Mouse (Mus musculus) embryo, embryonic 10 days (tissue): ENCODE data around the gene Trim16.

Experiments used
- DNase-seq: peaks from one replicate; pipeline ENCODE4 v3.0.0-alpha.2; 2015; ENCODE audit warnings: low spot score

The Trim16 gene

GRCm38 (mm10) chr11:62830387-62830786 lies 10.4 kb downstream of the Trim16 start:
- no peak for DNase-seq

- no peak for DNase-seq
Measured at GRCm38 (mm10) chr11:62831906-62832305, 11.9 kb downstream of the Trim16 start.

DNA sequence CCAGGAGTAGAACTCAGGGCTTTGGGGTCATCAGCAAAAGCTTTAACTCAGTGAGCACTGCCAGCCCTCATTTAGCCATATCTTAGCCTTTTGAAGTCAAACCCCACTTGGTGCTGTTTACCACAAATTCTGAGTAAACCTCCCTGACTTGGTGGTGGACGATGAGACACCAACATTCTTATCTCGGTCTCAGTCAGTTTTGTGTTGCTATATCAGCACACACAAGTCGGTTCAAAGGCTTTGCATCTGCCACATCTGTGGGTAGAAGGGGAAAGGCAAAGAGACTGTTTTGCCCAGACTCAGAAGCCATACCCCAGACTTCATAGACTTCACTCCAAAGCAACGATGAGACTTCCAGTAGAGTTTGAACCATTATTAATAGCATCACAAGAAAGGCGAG lies 24.5 kb downstream of the Trim16 start:
- no peak for DNase-seq

DNA sequence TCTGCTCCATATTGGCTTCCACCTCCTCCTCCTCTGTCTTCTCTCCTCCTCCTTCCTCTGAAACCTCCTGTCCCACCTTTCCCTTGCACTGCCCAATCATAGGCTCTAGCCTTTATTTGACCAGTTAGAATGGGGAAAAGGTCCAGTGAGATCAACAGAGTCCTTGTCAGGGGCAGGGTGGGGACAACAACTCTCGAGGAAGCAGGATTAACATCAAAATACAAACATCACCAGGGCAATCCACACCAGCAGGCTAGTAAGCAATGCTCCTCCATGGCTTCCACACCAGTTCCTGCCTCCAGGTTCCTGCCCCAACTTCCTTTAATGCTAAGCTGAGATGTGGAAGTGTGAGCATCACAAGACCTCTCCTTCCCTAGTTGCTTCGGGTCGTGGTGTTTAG lies 25.7 kb downstream of the Trim16 start:
- DNase-seq: no peak

DNA sequence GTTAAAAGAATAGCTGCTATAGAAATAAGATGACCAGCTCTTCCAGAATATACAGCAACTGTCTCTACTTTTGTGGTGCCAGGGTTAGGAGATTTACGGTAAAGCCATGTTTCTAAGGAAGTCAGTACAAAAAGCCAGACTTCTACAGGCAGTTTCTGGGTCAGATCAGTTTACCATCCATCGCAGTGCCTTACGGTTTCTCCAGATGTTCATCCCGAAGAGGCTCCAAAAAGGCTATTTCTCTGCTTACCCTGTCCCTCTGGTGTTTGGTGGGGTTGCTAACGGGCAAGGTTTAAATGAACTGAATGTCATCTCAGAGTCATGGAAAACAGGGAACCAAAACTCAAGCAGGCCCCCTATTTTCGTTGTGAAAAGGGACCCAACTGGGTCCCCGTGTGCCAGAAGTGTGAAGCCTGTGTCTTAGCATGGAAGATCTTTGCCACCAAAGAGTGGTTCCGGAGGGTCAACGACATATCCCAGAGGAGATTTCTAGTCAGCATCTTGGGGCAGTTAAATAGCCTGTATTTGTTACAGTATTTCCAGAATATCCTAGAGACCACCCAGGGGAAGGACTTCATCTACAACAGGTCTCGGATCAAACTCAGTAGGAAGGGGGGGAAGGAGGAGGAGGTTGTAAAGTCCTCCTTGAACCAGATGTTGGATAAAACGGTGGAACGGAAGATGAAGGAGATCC lies 27.1 kb downstream of the Trim16 start, which contains the start of gene Fbxw10:
TSS of gene Fbxw10 (plus strand) at position 109 of the 694 bp plus-strand sequence.
- DNase-seq: peak; percentile 82

GRCm38 (mm10) chr11:62847655-62848191 lies 27.7 kb downstream of the Trim16 start:
- no peak for DNase-seq

DNA sequence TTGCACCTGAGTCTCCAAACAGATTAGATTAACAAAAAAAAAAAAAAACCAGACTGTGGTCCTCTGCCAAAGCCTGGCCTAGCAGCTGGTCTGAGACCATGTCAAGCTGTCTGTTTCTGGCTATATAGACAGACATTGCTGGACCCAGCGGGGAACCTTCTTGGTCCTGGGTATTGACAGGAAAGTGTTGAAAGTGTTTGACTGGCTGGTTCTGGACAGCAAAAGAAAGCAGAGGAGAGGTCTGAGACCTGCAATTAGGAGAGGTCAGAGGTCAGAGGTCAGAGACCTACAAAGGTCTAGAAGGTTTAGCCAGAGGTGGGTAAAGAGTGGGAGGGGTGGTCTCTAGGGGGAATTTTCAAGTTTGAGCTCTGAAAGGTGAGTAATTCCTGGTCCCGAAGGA lies 28.3 kb downstream of the Trim16 start:
- DNase-seq: peak; percentile 62

DNA sequence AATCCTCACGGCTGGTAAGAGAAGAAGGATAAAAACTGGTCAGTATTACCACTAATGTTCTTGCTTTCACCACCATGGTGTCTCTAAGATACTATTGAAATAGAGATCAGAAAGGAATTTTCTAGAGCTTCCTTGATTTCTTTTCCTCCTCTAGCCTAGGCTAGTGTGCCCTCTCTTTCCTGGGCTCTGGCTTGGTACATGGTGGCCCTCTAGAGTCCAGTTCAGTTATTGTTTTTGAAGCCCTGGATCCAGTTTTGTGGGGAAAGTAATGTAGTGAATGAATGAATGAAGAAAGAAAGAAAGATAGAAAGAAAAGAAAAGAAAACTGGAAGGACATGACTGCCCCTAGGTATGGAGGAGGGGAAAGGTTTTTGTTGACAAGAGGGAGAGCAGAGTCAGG lies 31.2 kb downstream of the Trim16 start:
- peak; percentile 50 for DNase-seq

DNA sequence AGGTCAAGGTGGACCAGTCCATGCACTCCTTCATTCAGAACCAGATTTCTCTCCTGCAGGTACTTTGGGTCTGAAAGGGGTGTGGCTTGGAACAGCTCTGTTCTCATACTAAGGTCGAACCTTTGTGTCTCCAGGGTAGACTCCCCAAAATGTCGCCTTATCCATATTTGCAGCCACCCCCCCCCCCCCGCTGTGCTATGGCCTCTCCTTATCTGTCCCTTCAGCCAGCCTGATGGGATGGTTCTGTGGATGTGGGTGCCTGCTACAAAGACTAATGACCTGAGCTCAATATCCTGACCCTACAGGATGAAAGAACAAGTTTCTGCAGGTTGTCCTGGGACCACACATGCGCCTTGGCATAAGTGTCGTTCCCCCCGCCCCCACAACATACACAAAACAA lies 33.3 kb downstream of the Trim16 start:
- no peak for DNase-seq

DNA sequence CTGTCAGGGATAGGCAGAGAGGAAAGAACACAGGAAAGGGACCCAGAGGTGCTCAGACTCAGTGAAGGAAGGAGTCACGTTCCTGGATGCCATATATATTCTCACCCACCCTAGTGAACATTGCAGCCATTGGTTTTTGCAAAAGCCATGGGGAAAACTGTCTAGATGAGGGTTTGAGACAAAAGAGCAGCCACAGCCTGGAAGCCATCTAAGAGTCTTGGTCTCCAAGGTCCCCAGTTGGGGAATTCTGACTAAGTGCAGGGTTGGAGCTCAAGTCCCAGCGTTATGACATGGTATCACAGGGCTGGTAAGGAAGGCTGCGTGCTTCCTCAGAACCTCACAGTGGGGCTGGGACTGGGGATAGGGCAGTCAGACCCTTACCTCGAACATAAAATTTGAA lies 45.5 kb downstream of the Trim16 start:
- DNase-seq: no peak

DNA sequence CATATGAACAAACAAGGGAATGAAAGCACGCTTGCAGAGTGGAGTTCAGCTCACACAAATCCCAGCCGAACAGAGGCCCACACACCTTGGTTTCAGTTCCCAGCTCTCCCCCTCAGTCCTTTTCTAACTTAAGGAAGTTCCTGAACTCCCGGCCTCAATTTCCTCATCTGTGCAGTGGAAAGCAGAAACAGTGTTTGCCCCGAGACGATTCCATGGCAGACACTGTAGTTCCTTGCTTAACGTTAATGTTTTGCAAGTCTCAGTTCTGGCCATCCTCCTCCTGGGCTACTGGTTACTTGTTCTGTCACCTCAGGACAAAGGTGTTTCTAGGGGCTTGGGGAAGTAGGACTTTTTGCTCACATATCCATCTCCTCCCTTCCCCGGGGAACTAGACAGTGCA lies 46.7 kb downstream of the Trim16 start:
- DNase-seq: no peak

GRCm38 (mm10) chr11:62869201-62869600 lies 49.2 kb downstream of the Trim16 start:
- no peak for DNase-seq

DNA sequence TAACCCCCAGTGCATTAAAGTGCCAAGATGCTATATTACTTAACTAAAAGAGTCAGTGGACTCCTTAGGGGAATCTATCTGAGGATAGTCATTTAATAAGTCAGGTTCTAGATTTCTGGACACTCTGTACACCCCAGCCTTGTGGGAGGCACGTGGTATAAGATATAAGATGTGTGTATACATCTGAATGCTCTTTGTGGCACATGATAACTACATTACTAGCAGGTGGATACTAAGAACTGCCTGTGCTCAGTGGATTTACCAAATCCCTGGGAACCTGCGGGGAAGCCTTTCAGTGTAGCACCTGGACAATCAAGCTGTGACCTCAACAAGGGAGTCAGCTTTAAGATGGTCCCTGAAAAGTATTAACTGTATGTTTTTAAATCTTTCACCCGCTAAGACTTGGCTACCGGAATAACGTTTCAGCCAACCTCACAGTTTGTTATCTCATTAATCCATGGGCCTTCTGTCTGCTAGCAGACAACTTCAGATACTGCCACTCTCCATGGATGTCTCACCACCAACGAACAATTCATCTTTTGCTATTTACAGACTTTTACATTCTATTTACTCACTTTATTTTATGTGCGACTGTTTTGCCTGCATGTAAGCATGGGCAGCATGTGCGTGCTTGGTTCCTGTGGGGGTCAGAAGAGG lies 49.8 kb downstream of the Trim16 start:
- no peak for DNase-seq

GRCm38 (mm10) chr11:62873479-62873878 lies 53.4 kb downstream of the Trim16 start:
- no peak for DNase-seq

DNA sequence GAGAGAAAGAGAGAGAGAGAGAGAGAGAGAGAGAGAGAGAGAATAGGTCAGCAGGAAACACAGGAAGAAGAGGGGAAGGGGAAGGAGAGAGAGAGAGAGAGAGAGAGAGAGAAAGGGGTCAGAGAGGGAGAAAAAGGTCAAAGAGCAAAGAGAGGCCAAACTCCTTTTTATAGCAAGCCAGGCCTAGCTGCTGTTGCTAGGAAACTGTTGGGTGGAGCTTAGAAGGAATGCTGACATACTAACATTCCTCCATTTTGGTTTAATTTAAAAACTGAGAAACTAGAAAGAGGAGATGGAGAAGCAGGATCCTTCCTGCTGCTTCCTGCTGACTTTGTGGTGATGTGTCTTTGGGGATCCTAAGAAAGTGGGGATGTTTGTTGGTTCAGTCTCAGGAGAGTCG lies 55.7 kb downstream of the Trim16 start:
- DNase-seq: peak; percentile 31

DNA sequence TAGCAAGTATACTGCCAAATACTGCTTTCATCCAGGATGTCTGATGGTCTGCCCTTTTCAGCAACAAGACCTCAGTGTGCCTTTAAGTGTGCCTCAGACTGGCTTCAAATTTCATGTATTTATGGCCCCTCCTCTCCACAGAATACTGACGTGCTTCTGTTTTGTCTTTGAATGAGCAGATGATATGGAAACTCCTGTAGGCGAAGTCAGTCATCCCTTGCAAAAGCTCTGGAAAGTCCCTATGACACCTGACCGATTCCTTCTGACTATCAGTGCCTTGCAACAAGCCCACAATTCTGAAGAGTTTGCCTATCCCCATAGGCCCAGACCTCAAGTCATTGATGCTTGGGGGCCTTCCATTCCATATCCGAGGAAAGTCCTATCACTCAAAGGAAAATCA lies 56.4 kb downstream of the Trim16 start:
- DNase-seq: no peak

DNA sequence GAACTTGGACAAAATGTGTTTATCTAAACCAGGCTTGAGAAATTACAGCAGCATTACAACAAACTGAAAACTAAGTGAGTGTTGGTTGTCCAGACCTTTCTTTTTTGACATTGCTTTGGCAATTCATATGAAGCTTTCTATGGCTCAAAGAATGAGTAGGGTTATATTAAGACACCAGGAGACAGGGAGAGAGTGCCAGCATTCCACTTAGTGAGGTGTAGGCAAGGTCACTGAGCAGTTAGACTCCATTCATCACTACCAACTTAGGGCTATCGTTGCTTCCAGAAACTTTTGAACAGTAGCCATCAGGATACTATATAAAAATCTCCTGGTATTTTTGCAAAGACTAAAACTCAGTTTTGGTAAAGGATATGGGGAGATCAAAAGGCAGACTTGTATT lies 57.4 kb downstream of the Trim16 start:
- no peak for DNase-seq

GRCm38 (mm10) chr11:62878728-62879127 lies 58.7 kb downstream of the Trim16 start:
- no peak for DNase-seq

GRCm38 (mm10) chr11:62879220-62880048 lies 59.4 kb downstream of the Trim16 start, which contains the start of gene Tvp23b:
Tvp23b (plus strand) TSS chr11:62879455.
- peak; percentile 98 for DNase-seq

- no peak for DNase-seq
Measured at GRCm38 (mm10) chr11:62883407-62883806, 63.4 kb downstream of the Trim16 start.

GRCm38 (mm10) chr11:62885323-62885722 lies 65.3 kb downstream of the Trim16 start:
- DNase-seq: no peak

DNA sequence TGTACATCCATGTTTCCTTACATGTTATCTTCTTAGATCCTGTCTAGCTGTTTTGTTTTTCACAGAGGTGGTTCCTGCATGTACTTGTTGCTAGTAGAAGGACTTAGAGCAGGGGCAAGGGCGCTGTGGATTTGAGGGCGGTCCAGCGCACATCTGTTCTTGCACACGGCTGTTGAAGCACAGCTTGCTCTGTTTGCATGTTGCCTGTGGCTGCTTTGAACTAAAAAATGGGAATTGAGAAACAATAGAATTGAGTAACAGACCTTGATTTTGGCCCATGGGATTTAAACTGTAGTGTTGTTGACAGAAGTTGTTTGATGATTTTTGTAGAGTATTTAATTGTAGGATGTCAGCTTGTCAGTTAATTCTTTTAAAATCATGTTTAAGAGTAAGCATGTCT lies 70.8 kb downstream of the Trim16 start:
- no peak for DNase-seq

- no peak for DNase-seq
Measured at GRCm38 (mm10) chr11:62891763-62892162, 71.7 kb downstream of the Trim16 start.
